Mouse (Mus musculus) urinary bladder, postnatal 14 days (tissue): ENCODE measurements at regions not wholly inside any gene's neighbourhood (a gene's known extent, or its start where the extent isn't known, plus 50 kb on each side); places are given as distances from the start of the nearest gene placed in this dataset.

ENCODE experiments used
- DNase-seq: peaks from one replicate; pipeline ENCODE4 v3.0.0; 2021; ENCODE audit warnings: low spot score

- DNase-seq, result no peak
Measured at GRCm38 (mm10) chr4:80442711-80443110, 391.2 kb upstream of the Tyrp1 start.

- no peak for DNase-seq
Measured at GRCm38 (mm10) chr4:80463615-80464014, 370.3 kb upstream of the Tyrp1 start.

GRCm38 (mm10) chr4:80475736-80476478 is 358.0 kb upstream of the Tyrp1 start:
- DNase-seq, result no peak

GRCm38 (mm10) chr4:80515087-80515486 is 318.8 kb upstream of the Tyrp1 start:
- no peak for DNase-seq

- DNase-seq, result peak; percentile 25
Measured at GRCm38 (mm10) chr4:80517476-80518285, 316.2 kb upstream of the Tyrp1 start.

- DNase-seq, result no peak
Measured at GRCm38 (mm10) chr4:80518589-80518988, 315.3 kb upstream of the Tyrp1 start.

GRCm38 (mm10) chr4:80539854-80540253 is 294.1 kb upstream of the Tyrp1 start:
- no peak for DNase-seq

GRCm38 (mm10) chr4:80545086-80545485 is 288.8 kb upstream of the Tyrp1 start:
- DNase-seq, result no peak

- no peak for DNase-seq
Measured at GRCm38 (mm10) chr4:80589438-80589837, 244.5 kb upstream of the Tyrp1 start.

- DNase-seq, result no peak
Measured at GRCm38 (mm10) chr4:80628271-80628670, 205.7 kb upstream of the Tyrp1 start.

GRCm38 (mm10) chr4:80629251-80629650 is 204.7 kb upstream of the Tyrp1 start:
- no peak for DNase-seq

- DNase-seq, result no peak
Measured at GRCm38 (mm10) chr4:80630260-80630659, 203.7 kb upstream of the Tyrp1 start.

- DNase-seq, result no peak
Measured at GRCm38 (mm10) chr4:80631041-80631440, 202.9 kb upstream of the Tyrp1 start.

- DNase-seq, result no peak
Measured at GRCm38 (mm10) chr4:80631441-80631840, 202.5 kb upstream of the Tyrp1 start.

- no peak for DNase-seq
Measured at GRCm38 (mm10) chr4:80638381-80638780, 195.5 kb upstream of the Tyrp1 start.
